Mouse (Mus musculus): ENCODE measurements around the gene Bnc2.
A peak's percentile ranks its signal among the peaks of the same experiment; 100 is the strongest.

Gene Bnc2

DNA sequence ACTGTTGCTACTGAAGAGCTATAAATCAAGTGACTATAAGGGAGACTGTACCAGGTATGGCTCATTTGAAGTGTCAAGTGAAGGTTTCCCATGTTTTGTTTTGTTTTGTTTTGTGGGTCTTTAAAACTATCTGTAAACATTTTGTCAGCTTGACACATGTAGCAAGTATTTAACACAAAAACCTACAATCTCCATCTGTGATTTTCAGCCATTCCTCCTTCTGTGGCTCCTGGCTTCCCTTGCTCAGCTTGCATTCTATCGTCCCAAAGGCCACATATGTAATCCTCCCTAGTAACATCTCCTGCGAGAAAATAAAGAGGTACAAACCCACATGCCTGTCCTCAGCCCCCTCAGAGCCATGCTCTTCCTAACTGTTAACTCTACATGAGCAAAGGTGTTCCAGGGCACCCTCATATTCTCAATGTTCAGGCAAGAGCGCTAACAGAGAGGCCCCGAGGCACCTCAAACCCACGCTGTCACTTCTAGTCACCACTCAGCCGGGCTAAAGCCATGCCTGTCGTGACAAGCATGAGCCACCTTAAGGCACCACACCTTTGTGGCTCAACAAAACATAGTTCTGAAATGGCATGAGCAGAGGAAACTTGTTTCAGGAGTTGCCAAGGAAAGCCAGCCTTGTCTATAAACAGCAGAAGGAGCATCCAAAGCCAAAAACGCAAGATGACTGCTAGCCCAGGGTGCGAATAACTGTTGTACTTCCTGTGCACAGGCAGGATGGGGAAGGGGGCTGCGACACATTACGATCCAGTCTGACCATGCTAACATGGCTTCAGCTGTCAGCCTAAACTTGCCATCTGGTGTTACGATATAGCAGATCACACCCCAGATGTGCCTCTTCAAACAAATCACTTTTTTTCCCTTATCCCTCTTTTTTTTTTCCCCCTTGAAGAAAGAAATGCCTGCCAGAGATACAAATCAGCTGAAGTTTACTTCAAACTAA lies 42.0 kb downstream of the Bnc2 start:
- DNase-seq (ENCODE audit: low read depth, low spot score): no peak

DNA sequence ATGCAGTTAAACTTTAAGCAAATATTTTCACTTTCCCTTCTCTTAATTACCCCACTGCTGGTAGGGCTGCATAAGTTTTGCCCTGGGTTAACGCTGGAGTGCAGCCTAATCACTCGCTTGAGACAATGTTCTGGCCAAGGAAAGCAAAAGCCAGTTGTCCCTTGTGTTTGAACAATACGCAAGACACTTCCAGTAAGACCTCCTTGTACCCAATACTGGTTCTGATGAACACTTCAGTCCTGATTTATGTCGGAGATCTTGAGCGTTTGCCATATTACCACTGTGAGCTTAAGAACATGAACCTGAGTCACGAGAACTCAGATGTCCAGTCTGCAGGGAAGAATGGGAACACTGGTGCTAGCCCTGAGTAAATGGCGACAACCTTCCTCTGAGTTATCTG lies 47.5 kb downstream of the Bnc2 start:
- DNase-seq (ENCODE audit: low read depth, low spot score): no peak

DNA sequence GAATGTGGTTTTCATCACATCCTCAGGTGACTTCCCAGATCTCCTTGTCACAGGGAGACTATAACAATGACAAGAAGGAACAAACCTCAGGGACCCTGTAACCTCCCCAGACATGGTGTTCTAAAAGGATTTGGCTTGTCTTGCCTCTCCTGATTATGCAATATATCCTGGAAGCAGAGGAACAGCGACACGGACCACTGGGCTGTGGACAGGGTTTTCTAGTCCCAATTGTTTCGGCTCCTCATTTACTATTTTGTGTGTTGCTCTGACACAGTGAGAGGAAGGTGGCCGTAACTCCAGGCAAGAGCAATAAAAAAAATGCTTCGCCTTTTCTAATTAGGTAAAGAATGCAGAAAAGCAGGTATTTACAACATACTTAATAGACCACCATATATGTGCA lies 51.8 kb downstream of the Bnc2 start:
- DNase-seq (ENCODE audit: low read depth, low spot score): no peak

DNA sequence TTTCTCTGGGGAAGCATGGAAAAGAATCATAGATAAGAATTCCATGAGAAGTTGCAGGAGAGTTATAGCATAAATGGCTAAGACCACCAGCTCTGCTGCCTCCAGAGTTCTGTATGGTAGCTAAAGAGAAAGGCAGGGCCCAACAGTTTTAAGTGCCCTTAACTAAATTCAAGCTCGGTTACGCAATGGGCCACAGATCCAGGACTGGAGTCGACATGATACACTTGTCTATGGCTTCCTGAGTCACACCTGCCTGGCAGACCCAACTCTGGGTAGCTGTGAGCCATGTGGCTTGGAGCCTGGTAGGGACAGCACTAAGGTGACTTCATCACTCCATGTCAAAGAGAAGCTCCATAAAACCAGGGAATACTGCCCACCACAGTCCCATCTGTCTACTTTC lies 53.3 kb downstream of the Bnc2 start:
- no peak for DNase-seq (ENCODE audit: low read depth, low spot score)

DNA sequence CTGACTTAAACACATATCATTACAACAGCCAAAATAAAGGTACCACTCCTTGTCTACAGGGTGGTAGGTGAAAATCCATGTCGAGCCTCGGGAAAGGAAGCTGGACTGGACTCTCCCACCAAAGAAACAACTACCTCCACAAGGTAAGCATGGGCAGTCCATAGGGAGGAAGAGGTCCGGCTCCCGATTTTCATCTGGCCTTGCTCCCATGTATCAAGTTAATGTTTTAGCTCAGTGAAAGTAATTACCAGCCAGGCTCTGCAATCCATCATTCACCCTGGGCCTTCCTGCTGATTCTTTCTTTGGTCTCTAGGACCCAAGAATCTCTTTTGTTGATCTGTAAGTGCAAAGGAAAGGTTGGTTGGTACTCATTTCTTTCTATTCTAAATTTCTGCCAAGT lies 65.2 kb downstream of the Bnc2 start:
- no peak for DNase-seq (ENCODE audit: low read depth, low spot score)

DNA sequence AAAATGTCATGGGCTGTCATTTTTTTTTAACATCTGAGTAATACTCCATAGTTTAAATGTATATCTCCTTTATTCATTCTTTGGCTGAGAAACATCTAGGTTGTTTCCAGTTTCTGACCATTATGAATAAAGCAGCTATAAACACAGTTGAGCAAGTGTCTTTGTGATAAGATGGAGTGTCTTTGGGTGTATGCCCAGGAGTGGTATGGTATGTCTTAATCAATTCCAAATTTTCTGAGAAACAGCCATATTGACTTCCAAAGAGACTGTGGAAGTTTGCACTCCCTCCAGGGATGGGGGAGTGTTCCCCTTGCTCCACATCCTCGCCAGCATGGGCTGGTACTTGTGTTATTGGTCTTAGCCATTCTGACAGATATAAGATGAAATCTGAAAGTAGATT lies 70.6 kb downstream of the Bnc2 start:
- no peak for DNase-seq (ENCODE audit: low read depth, low spot score)

DNA sequence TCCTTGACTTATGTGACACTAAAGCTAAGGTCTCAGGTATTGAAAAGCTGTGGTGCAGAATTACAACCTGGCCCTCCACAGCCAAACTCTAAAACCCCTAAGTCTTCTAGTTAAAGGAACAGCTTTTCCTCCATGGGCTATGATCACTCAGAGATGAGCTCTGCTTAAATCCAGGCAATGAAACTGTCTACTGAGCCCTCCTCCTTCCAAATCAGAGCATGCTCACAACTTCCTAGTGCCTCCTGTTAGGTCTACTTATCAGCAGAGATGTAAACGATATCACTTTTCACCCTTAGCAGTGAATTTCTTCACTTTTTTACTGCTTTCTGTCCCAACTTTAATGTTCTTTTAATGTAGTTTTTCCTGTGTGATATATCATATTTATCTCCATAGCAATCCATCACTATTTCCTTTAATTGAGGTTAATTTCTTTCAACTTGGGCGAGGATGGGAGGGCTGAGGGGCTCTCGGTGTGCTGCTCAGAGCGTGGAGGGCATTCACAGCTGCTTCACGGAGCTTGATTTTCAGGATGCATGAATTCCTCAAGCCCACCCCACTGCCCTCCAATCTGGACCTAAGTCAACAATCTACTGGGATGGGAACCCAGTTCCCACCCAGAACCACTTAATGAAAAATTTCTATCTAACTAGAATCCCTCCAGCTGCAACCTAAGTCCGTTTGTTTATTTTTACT lies 94.7 kb downstream of the Bnc2 start:
- no peak for DNase-seq (ENCODE audit: low read depth, low spot score)

DNA sequence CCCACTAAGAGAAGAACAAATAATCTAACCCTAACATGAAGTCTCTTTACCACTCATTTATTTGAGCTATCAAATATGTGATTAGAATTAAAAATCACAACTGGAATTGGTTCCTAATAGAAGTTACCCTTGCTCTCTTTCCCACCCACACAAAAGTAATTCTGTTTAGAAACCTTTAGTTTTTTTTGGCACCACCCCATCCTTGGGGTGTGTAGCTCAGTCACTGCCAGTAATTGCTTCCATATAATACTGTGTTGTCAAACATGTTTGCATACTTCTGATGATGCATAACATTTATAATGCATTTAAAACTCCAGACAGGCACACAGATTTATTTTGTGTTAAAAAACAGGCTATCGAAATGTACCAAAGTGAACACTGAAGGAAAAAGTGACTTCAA lies 96.8 kb downstream of the Bnc2 start:
- no peak for DNase-seq (ENCODE audit: low read depth, low spot score)

DNA sequence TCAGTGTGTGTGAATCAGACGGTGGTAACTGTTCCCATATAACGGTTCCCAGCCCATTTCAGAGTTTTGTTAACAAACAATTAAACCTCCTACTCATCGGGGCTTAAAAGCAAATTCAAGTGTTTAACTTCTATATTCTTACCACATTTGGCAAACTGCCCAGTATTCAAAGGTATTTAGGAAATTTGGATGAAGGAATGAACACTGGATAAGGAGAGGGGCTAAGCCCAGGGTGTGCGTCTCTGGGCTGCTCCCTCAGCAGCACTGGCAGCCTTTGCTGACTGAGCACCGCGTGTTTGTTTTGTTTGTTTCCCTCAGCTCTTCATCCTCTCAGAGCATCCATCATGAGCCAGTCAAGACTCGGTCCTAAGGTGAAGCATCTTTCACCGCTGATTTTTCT lies 109.0 kb downstream of the Bnc2 start:
- no peak for DNase-seq (ENCODE audit: low read depth, low spot score)

DNA sequence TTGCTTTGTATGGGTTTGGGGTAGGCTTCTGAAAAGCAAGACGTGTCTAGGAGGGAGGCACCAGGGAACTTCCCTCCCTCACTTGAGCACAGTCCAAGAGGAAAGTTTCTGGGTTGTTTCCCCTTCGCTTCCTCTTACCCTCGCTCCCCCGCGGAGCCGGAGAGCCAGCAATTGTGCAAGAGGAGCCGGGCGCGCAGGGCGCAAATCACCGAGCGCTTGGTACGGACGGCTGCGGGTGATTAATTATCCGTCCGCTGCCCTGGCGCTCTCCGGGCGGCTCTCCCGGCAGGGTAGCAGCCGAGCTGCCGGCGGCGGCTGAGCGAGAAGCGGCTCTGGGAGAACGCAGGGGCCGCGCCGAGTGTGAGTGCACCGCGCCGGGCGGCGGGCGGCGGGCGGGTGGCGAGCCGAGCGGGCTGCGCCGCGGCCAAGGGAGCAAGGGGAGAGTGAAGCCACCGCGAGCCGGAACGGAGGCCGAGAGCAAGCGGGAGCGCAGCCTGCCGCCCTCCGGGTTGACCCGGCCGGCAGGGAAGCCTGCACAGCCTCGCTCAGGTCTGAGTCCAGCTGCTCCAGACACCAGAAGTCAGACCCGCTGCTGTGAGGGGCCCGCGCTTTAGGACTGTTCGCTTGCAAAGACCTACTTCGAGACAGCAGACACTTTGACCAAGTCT lies 129.7 kb downstream of the Bnc2 start:
- DNase-seq (ENCODE audit: low read depth, low spot score): peak; percentile 68

DNA sequence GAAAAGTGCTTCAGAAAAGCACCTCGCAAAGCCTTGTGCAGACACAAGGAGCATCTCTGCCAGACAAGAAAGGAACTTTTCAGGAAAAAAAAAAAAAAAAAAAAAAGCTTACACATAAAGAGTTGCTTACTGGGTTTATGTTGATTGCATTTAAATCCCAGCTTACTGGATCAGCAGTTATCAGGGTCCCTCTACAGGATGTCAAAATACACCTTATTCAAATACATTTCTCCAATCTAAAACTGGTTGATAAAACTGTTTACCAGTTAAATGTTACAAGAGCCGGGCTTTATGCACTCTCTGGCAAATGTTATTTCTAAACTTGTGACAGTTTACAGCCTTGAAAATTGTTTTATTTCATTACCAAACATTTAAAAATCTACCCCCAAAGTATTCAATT lies 130.4 kb downstream of the Bnc2 start:
- no peak for DNase-seq (ENCODE audit: low read depth, low spot score)

DNA sequence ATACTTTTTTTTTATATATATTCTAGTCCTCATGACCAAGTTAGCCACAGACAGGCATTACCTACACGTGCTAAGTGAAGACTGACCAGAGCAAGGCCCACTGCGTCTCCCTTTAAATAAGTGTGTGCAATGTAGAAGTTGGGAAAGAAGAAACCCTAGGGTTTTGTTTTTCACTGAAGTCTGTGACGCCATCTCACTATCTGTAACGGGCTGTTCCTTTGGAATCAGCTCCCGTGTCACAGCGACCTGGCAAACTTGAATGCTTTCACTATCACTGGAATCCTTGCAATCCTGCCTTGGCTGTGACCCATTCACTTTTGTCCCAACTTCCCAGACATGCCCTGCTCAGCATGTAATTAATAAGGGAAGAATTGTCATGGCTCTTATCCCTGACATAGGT lies 134.5 kb downstream of the Bnc2 start:
- no peak for DNase-seq (ENCODE audit: low read depth, low spot score)

DNA sequence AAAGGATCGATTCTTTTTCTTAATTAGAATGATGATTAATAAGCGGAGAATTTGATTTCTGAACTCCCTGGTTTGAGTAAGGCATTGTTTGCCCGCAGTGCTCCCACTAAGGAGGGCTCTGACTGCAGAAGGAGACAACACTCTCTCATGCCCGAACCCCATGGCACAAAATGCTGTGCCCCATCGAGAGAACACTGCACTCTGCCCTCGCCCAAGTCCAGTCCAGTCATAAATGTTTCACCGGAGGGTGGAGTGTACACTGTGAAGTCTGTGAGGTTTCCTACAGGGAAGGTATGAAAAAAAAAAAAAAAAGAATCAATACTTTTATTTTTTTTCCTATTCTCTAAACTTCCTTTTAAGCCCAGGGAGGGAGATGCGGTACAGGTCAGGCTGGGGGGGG lies 135.7 kb downstream of the Bnc2 start:
- DNase-seq (ENCODE audit: low read depth, low spot score): no peak

DNA sequence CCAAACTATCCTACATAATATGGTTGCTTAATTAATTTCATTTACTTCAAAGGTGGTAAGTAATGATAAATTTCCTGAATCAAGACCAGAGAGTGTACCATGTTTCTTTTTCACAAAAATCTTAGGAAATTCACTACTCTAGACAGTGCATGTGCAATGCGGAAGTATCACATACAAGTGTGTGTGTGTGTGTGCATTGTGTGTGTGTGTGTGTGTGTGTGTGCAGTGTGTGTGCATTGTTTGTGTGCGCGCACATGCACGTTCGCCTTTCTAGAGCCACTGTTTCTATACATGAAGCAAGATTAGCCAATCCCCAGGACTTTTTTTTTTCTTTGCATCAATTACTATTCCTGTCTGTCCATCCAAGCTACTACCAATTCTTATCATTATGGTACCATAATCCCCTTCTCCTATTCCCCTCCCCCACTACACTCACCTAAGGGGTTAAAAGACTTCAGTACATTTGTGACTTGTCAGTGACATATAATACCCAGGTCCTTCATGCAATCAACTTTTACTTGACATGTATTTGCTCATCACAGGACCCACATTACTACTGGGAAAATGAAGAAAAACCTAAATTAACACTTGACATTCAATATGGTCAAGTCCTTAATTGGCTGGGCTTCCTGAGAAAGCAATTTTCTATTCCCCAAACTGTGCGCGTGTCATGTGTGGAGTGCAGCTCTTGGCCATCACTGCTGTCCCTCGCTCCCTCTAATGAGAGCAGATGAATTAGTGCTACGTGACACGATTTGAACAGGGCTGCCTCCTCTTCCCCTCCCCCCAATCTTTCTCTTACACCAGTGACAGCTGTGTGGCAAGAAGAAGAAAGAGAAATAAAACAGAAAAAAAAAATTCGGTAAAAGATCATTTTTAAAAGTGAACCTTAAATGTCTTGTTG lies 145.9 kb downstream of the Bnc2 start:
- no peak for DNase-seq (ENCODE audit: low read depth, low spot score)

DNA sequence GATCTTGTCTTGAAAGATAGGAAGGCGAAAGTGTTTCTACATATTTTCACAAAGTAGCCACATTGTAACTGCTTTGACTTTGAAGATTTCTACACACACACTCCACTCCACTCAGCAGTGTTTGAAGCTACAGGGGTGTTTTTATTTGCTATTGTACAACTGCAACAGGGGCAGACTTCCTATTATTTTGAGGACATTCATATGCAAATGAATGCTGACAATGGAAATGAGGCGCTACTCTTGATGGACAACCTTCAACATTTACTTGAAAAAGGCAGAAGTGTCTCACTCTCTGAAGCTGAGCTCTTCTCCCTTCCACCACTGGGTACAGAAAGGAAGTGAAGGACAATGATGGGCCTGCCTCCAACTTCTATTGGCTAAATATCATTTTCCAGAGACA lies 146.7 kb downstream of the Bnc2 start:
- DNase-seq (ENCODE audit: low read depth, low spot score): peak; percentile 94

DNA sequence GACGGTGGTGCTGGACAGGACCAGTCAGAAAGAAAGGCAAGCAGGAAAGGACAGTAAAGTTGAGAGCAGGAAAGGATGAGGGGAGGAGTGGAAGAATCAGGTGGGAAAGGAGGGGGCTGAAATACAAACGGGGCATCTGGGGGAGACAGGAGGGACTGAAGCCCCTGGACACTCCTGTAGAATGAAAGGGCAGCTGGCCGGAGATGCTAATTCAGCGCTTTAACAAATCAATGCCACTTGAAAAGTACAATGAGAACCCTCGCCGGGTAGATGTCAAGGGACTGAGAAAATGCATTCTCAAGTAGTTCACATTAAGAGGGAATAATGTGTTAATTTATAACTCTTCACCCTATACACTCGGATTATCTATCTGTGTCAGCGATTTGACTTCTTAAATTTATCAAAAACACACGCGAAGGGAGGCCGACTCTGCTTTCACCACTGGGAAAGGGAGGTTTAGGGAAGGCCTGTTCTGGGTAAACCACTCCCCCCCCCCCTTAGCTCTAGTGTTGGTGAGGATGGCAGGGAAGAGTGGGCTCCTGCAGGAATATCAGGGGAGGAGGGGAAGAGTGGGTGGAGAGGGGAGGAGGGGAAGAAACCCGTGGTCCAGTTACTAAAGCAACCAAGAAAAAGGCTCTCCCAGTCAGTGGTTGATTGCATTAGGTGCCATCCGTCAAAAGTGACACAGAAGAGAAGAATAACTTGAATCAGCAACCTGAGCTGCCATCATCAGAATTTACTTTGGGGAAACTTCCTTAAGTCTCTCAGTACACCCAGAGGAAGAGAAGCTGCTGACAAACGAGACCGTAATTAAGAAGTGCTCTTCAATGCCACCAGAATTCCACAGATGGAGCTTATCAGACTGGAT lies 147.8 kb downstream of the Bnc2 start:
- DNase-seq (ENCODE audit: low read depth, low spot score): peak; percentile 41

DNA sequence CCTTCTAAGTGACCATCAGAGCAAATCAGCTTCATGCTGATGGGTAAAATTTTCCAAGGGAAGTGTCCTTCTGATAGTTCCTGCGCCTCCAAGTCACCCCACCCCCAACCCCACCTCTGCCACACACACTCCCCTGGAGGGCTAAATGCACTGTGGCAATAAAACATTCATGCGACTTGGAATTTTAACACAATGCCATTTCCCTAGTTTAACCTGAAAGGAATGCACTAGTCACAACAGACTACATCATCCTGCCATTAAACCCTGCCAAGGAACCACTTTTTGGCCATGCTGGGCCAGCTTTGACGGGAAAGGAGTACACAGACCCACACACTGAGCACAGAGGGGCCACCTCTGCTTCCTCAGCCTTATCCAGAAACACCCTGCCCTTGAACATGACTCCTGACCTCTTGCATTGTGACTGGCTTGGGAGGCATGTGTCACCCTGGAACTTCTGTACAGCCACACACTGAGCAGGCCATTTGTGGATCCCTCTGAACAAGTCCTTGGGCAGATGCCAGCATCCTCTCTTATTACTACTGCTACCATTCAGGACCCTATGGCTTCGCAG lies 151.3 kb downstream of the Bnc2 start:
- peak; percentile 41 for DNase-seq (ENCODE audit: low read depth, low spot score)

DNA sequence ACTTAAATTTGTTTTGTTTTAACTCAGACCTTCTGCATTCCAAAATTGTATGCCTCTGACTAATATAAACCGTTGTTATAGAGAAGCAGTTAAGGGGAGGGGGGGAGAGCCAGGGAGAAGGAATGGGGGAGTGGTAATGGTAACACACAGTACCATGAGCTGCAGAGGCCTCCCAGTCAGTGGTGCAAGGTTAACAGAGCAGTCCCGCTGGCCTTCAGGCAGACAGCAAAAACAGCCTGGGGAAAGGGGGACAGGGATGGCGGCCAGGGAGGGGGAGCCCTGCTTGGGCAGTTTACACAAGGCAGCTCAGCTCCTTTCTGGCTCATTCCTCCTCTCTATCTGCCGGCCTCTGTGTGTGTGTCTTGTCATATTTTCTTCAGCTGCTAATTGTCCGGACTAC lies 151.9 kb downstream of the Bnc2 start:
- peak; percentile 8 for DNase-seq (ENCODE audit: low read depth, low spot score)

DNA sequence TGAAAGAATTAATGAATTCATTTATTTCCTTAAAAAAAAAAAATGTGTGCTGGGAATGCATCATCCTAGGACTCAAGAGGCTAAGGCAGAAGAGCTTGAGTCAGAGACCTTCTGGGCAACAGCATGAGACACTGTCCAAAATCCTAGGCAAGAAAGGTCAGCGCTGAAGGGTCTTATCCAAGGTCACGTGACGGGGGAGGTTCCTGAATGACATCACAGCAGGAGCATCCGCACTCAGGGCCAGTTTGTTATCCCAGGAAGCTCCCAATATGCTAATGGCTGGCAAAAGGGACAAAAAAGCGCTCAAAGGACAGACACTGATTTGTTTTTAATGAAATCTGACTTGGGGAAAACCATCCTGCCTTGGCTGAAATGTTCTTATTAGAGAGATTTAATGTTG lies 153.5 kb downstream of the Bnc2 start:
- peak; percentile 71 for DNase-seq (ENCODE audit: low read depth, low spot score)

DNA sequence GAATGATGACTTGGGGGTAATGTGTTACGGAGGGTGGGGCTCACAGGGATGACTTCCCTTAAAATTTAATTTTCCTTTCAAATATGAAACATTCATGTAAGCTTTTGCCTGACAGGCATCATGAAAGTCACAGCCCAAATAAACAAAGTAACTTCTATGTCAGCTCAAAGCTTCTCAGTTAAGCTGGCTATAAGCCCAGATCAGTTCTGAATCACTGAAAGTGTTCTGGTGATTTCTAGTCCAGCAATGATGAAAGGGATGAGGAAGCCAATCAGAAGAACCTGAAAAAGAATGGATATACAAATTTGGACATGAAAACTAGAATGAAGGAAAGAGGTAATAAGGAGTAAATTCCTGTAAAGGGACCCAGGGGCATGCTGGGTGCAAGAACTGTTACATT lies 164.6 kb downstream of the Bnc2 start:
- DNase-seq (ENCODE audit: low read depth, low spot score): no peak
